Mouse (Mus musculus): ENCODE data around the gene Vwa8. TPM values are rescaled to one million over a fixed set of nuclear protein-coding genes. Genes with fewer than 3 reads are reported as not detected.
A peak's percentile ranks its signal among the peaks of the same experiment; 100 is the strongest.

The Vwa8 gene
- polyA plus RNA-seq, 1 experiment, result 8.7 TPM

GRCm38 (mm10) chr14:79226741-79227140, 377.9 kb downstream of the Vwa8 start:
- Histone ChIP-seq H3K27ac (ENCODE audit: control insufficient read depth, insufficient read depth, low read length) (peak overlapping the region; percentile 56), H3K4me3 (ENCODE audit: control insufficient read depth, insufficient read depth, low read length) (no peak overlapping the region), H3K27me3 (ENCODE audit: control insufficient read depth, insufficient read depth, low read length) (no peaks in the 10 kb centered on the region), H3K4me1 (replicated peaks; ENCODE audit: control insufficient read depth, insufficient read depth, low read length) (peaks cover 27% of the 10 kb centered on the region), H3K36me3 (ENCODE audit: control insufficient read depth, insufficient read depth, low read length) (no peaks in the 10 kb centered on the region)
- WGBS, result 26% methylated on average over 6 of the region's 6 CpGs
- TF ChIP-seq POLR2A (IDR thresholded peaks at IDR 0.05; ENCODE audit: control insufficient read depth, extremely low read depth, insufficient read depth, low read length, poor library complexity), result no peak
- no peak for TF ChIP-seq CTCF (IDR thresholded peaks at IDR 0.05; ENCODE audit: borderline replicate concordance, control insufficient read depth, extremely low read depth, insufficient read depth, low read length, poor library complexity)
- DNase-seq, result peak; percentile 28

- no peak overlapping the region for H3K4me3 ChIP-seq (ENCODE audit: control insufficient read depth, insufficient read depth, low read length)
- WGBS, result 84% methylated on average over 4 of the region's 4 CpGs
- TF ChIP-seq POLR2A (IDR thresholded peaks at IDR 0.05; ENCODE audit: control insufficient read depth, extremely low read depth, insufficient read depth, low read length, poor library complexity), result no peak
- no peak for TF ChIP-seq CTCF (IDR thresholded peaks at IDR 0.05; ENCODE audit: borderline replicate concordance, control insufficient read depth, extremely low read depth, insufficient read depth, low read length, poor library complexity)
- H3K36me3 ChIP-seq (ENCODE audit: control insufficient read depth, insufficient read depth, low read length), result no peaks in the 10 kb centered on the region
- H3K27ac ChIP-seq (ENCODE audit: control insufficient read depth, insufficient read depth, low read length), result no peak overlapping the region
- no peaks in the 10 kb centered on the region for H3K27me3 ChIP-seq (ENCODE audit: control insufficient read depth, insufficient read depth, low read length)
- H3K4me1 ChIP-seq (replicated peaks; ENCODE audit: control insufficient read depth, insufficient read depth, low read length), result peaks cover 27% of the 10 kb centered on the region
- no peak for DNase-seq
Measured at GRCm38 (mm10) chr14:79227955-79228354, 379.1 kb downstream of the Vwa8 start.

GRCm38 (mm10) chr14:79231677-79232076, 382.8 kb downstream of the Vwa8 start:
- 96% methylated on average over 4 of the region's 4 CpGs for WGBS
- no peak for TF ChIP-seq POLR2A (IDR thresholded peaks at IDR 0.05; ENCODE audit: control insufficient read depth, extremely low read depth, insufficient read depth, low read length, poor library complexity)

GRCm38 (mm10) chr14:79233697-79234096, 384.8 kb downstream of the Vwa8 start:
- Histone ChIP-seq H3K27me3 (ENCODE audit: control insufficient read depth, insufficient read depth, low read length) (no peaks in the 10 kb centered on the region), H3K4me3 (ENCODE audit: control insufficient read depth, insufficient read depth, low read length) (no peak overlapping the region), H3K4me1 (replicated peaks; ENCODE audit: control insufficient read depth, insufficient read depth, low read length) (peaks cover 34% of the 10 kb centered on the region), H3K27ac (ENCODE audit: control insufficient read depth, insufficient read depth, low read length) (no peak overlapping the region), H3K36me3 (ENCODE audit: control insufficient read depth, insufficient read depth, low read length) (no peaks in the 10 kb centered on the region)
- no peak for TF ChIP-seq CTCF (IDR thresholded peaks at IDR 0.05; ENCODE audit: borderline replicate concordance, control insufficient read depth, extremely low read depth, insufficient read depth, low read length, poor library complexity)
- no peak for TF ChIP-seq POLR2A (IDR thresholded peaks at IDR 0.05; ENCODE audit: control insufficient read depth, extremely low read depth, insufficient read depth, low read length, poor library complexity)
- WGBS, result 87% methylated on average over 5 of the region's 5 CpGs
- no peak for DNase-seq

More at GRCm38 (mm10) chr14:79231677-79232076, 382.8 kb downstream of the Vwa8 start:
- no peaks in the 10 kb centered on the region for H3K27me3 ChIP-seq (ENCODE audit: control insufficient read depth, insufficient read depth, low read length)
- no peaks in the 10 kb centered on the region for H3K36me3 ChIP-seq (ENCODE audit: control insufficient read depth, insufficient read depth, low read length)
- peaks cover 30% of the 10 kb centered on the region for H3K4me1 ChIP-seq (replicated peaks; ENCODE audit: control insufficient read depth, insufficient read depth, low read length)
- no peak overlapping the region for H3K4me3 ChIP-seq (ENCODE audit: control insufficient read depth, insufficient read depth, low read length)
- H3K27ac ChIP-seq (ENCODE audit: control insufficient read depth, insufficient read depth, low read length), result no peak overlapping the region
- DNase-seq, result no peak

GRCm38 (mm10) chr14:79234513-79234912, 385.7 kb downstream of the Vwa8 start:
- Histone ChIP-seq H3K4me1 (replicated peaks; ENCODE audit: control insufficient read depth, insufficient read depth, low read length) (peaks cover 41% of the 10 kb centered on the region), H3K27ac (ENCODE audit: control insufficient read depth, insufficient read depth, low read length) (no peak overlapping the region), H3K4me3 (ENCODE audit: control insufficient read depth, insufficient read depth, low read length) (no peak overlapping the region), H3K27me3 (ENCODE audit: control insufficient read depth, insufficient read depth, low read length) (no peaks in the 10 kb centered on the region), H3K36me3 (ENCODE audit: control insufficient read depth, insufficient read depth, low read length) (no peaks in the 10 kb centered on the region)
- no peak for DNase-seq
- WGBS, result 66% methylated on average over 2 of the region's 2 CpGs
- TF ChIP-seq POLR2A (IDR thresholded peaks at IDR 0.05; ENCODE audit: control insufficient read depth, extremely low read depth, insufficient read depth, low read length, poor library complexity), result no peak
- no peak for TF ChIP-seq CTCF (IDR thresholded peaks at IDR 0.05; ENCODE audit: borderline replicate concordance, control insufficient read depth, extremely low read depth, insufficient read depth, low read length, poor library complexity)

GRCm38 (mm10) chr14:79235157-79235556, 386.3 kb downstream of the Vwa8 start:
- no peaks in the 10 kb centered on the region for H3K36me3 ChIP-seq (ENCODE audit: control insufficient read depth, insufficient read depth, low read length)
- H3K4me3 ChIP-seq (ENCODE audit: control insufficient read depth, insufficient read depth, low read length), result no peak overlapping the region
- H3K27ac ChIP-seq (ENCODE audit: control insufficient read depth, insufficient read depth, low read length), result no peak overlapping the region
- DNase-seq, result no peak
- no peaks in the 10 kb centered on the region for H3K27me3 ChIP-seq (ENCODE audit: control insufficient read depth, insufficient read depth, low read length)
- peaks cover 46% of the 10 kb centered on the region for H3K4me1 ChIP-seq (replicated peaks; ENCODE audit: control insufficient read depth, insufficient read depth, low read length)
- TF ChIP-seq CTCF (IDR thresholded peaks at IDR 0.05; ENCODE audit: borderline replicate concordance, control insufficient read depth, extremely low read depth, insufficient read depth, low read length, poor library complexity) (no peak), POLR2A (IDR thresholded peaks at IDR 0.05; ENCODE audit: control insufficient read depth, extremely low read depth, insufficient read depth, low read length, poor library complexity) (no peak)
- 85% methylated on average over 5 of the region's 5 CpGs for WGBS

- no peaks in the 10 kb centered on the region for H3K36me3 ChIP-seq (ENCODE audit: control insufficient read depth, insufficient read depth, low read length)
- no peak for TF ChIP-seq CTCF (IDR thresholded peaks at IDR 0.05; ENCODE audit: borderline replicate concordance, control insufficient read depth, extremely low read depth, insufficient read depth, low read length, poor library complexity)
- no peak for TF ChIP-seq POLR2A (IDR thresholded peaks at IDR 0.05; ENCODE audit: control insufficient read depth, extremely low read depth, insufficient read depth, low read length, poor library complexity)
- DNase-seq, result peak; percentile 60
- H3K27me3 ChIP-seq (ENCODE audit: control insufficient read depth, insufficient read depth, low read length), result no peaks in the 10 kb centered on the region
- no peak overlapping the region for H3K4me3 ChIP-seq (ENCODE audit: control insufficient read depth, insufficient read depth, low read length)
- peak overlapping the region; percentile 52 for H3K27ac ChIP-seq (ENCODE audit: control insufficient read depth, insufficient read depth, low read length)
- peaks cover 51% of the 10 kb centered on the region for H3K4me1 ChIP-seq (replicated peaks; ENCODE audit: control insufficient read depth, insufficient read depth, low read length)
- WGBS, result 15% methylated on average over 6 of the region's 6 CpGs
Measured at GRCm38 (mm10) chr14:79236261-79236660, 387.4 kb downstream of the Vwa8 start.
